Mouse (Mus musculus) liver, postnatal 0 days (tissue): ENCODE results near the gene Tox2.

Experiments used
- CTCF ChIP-seq: sonication (generic); IDR thresholded peaks from 2 replicates; pipeline ENCODE4 v1.5.1; 2016; ENCODE audit warnings: antibody characterized with exemption, low read depth
- EP300 ChIP-seq: IDR thresholded peaks from 2 replicates; pipeline ENCODE4 v1.6.1; 2016; ENCODE audit warnings: antibody characterized with exemption, low read depth, mild to moderate bottlenecking

GRCm38 (mm10) chr2:163350443-163350842 is 147.5 kb downstream of the Tox2 start:
- TF ChIP-seq CTCF (peak; percentile 56), EP300 (no peak)
